Mouse (Mus musculus): ENCODE results near the gene Itm2a. TPM values are rescaled to one million over a fixed set of nuclear protein-coding genes. Genes with fewer than 3 reads are reported as not detected.

Itm2a gene
- polyA plus RNA-seq, 1 experiment from 2014 or later = 258 TPM

- Histone ChIP-seq H3K27me3 (replicated peaks; ENCODE audit: insufficient read depth, low read length) (no peaks in the 10 kb centered on the region), H3K4me1 (ENCODE audit: insufficient read depth, low read depth, low read length) (no peaks in the 10 kb centered on the region), H3K9ac (replicated peaks; ENCODE audit: low read depth) (no peak overlapping the region), H3K27ac (ENCODE audit: low read length) (no peak overlapping the region), H3K36me3 (ENCODE audit: insufficient read depth, low read length) (no peaks in the 10 kb centered on the region), H3K9me3 (ENCODE audit: low read length) (no peaks in the 10 kb centered on the region), H3K4me3 (ENCODE audit: low read depth, low read length) (no peak overlapping the region), H3K4me2 (replicated peaks; ENCODE audit: low read depth, low read length) (no peak overlapping the region)
- DNase-seq (ENCODE audit: low spot score) = no peak
- no peak for ATAC-seq
- no peak for TF ChIP-seq EP300 (IDR thresholded peaks at IDR 0.05)
- TF ChIP-seq CTCF (IDR thresholded peaks at IDR 0.05) = no peak
- WGBS = 88% methylated on average over 8 of the region's 8 CpGs
Measured at GRCm38 (mm10) chrX:107399087-107399486, 4.1 kb downstream of the Itm2a start.

GRCm38 (mm10) chrX:107393256-107393655 lies 9.9 kb downstream of the Itm2a start:
- no peaks in the 10 kb centered on the region for H3K9me3 ChIP-seq (ENCODE audit: low read length)
- no peak overlapping the region for H3K4me2 ChIP-seq (replicated peaks; ENCODE audit: low read depth, low read length)
- H3K36me3 ChIP-seq (ENCODE audit: insufficient read depth, low read length) = no peaks in the 10 kb centered on the region
- no peak overlapping the region for H3K27ac ChIP-seq (ENCODE audit: low read length)
- H3K4me3 ChIP-seq (ENCODE audit: low read depth, low read length) = no peak overlapping the region
- no peaks in the 10 kb centered on the region for H3K4me1 ChIP-seq (ENCODE audit: insufficient read depth, low read depth, low read length)
- H3K27me3 ChIP-seq (replicated peaks; ENCODE audit: insufficient read depth, low read length) = no peaks in the 10 kb centered on the region
- H3K9ac ChIP-seq (replicated peaks; ENCODE audit: low read depth) = no peak overlapping the region
- DNase-seq (ENCODE audit: low spot score) (no peak), ATAC-seq (no peak)
- TF ChIP-seq CTCF (IDR thresholded peaks at IDR 0.05) = no peak
- no peak for TF ChIP-seq EP300 (IDR thresholded peaks at IDR 0.05)
- 28% methylated on average over 3 of the region's 3 CpGs for WGBS

GRCm38 (mm10) chrX:107375329-107375728 lies 27.8 kb downstream of the Itm2a start:
- Histone ChIP-seq H3K36me3 (ENCODE audit: insufficient read depth, low read length) (no peaks in the 10 kb centered on the region), H3K9ac (replicated peaks; ENCODE audit: low read depth) (no peak overlapping the region), H3K4me2 (replicated peaks; ENCODE audit: low read depth, low read length) (no peak overlapping the region), H3K9me3 (ENCODE audit: low read length) (no peaks in the 10 kb centered on the region), H3K27ac (ENCODE audit: low read length) (no peak overlapping the region), H3K27me3 (replicated peaks; ENCODE audit: insufficient read depth, low read length) (no peaks in the 10 kb centered on the region), H3K4me1 (ENCODE audit: insufficient read depth, low read depth, low read length) (no peaks in the 10 kb centered on the region), H3K4me3 (ENCODE audit: low read depth, low read length) (no peak overlapping the region)
- TF ChIP-seq CTCF (IDR thresholded peaks at IDR 0.05) (no peak), EP300 (IDR thresholded peaks at IDR 0.05) (no peak)
- 31% methylated on average over 1 of the region's 1 CpGs for WGBS
- ATAC-seq (no peak), DNase-seq (ENCODE audit: low spot score) (no peak)

Other genes with a start within 250 kb of the Itm2a start
- not detected in 2 replicates for gene Gpr174, start 147.5 kb downstream of the Itm2a start, polyA plus RNA-seq (2015; fragmentation: Nextera tagmentation; extraction: Ambion mirVana)